Mouse (Mus musculus) kidney, embryonic 16.5 days (tissue): ENCODE results near the gene Dock1. TPM values are rescaled to one million over a fixed set of nuclear protein-coding genes. Genes with fewer than 3 reads are reported as not detected.

ENCODE experiments used
- ATAC-seq: fragments of 200-750 bp; cut with Nextera tagmentation; 2 replicates; pipeline ENCODE4 v1.8.0; 2017; ENCODE audit warnings: moderate TSS enrichment; ENCODE audit not compliant: low FRiP score, low TSS enrichment
- H3K27ac ChIP-seq: fragments of 300-500 bp; sonication (generic); 2 replicates; pipeline ENCODE4 v1.5.1; 2014; ENCODE audit warnings: low read length
- H3K27me3 ChIP-seq: fragments of 300-500 bp; sonication (generic); 2 replicates; pipeline ENCODE4 v1.6.1; 2014; ENCODE audit warnings: low read length, control low read depth, mixed read lengths; ENCODE audit not compliant: insufficient read depth
- H3K36me3 ChIP-seq: fragments of 300-500 bp; sonication (generic); 2 replicates; pipeline ENCODE4 v1.6.1; 2014; ENCODE audit warnings: low read length, control low read depth, mixed read lengths; ENCODE audit not compliant: insufficient read depth
- H3K4me1 ChIP-seq: fragments of 300-500 bp; sonication (generic); 2 replicates; pipeline ENCODE4 v1.6.1; 2014; ENCODE audit warnings: low read length, control low read depth, mixed read lengths; ENCODE audit not compliant: insufficient read depth
- H3K4me2 ChIP-seq: fragments of 300-500 bp; sonication (generic); replicated peaks from 2 replicates; pipeline ENCODE4 v1.6.1; 2014; ENCODE audit warnings: low read depth, low read length
- H3K4me3 ChIP-seq: fragments of 300-500 bp; sonication (generic); 2 replicates; pipeline ENCODE4 v1.5.1; 2014; ENCODE audit warnings: mild to moderate bottlenecking, low read length
- H3K9ac ChIP-seq: fragments of 300-500 bp; sonication (generic); replicated peaks from 2 replicates; pipeline ENCODE4 v1.6.1; 2014; ENCODE audit warnings: low read length
- H3K9me3 ChIP-seq: fragments of 300-500 bp; sonication (generic); 2 replicates; pipeline ENCODE4 v1.6.1; 2016; ENCODE audit warnings: low read length, control low read depth
- WGBS: fragments of 180-500 bp; shearing (Covaris S2); extraction: QIAGEN DNeasy Blood & Tissue Kit; methylation state at CpG from one replicate; pipeline ENCODE4 v1.1.7; 2014; 5-methylcytosine and 5-hydroxymethylcytosine counted together
- polyA plus RNA-seq: library from polyadenylated mRNA; unstranded; fragments of >200 nt; fragmentation: Nextera tagmentation; extraction: Ambion mirVana; gene quantifications from 2 replicates; pipeline ENCODE4 v1.2.1, GENCODE M21; 2015

Gene Dock1
- polyA plus RNA-seq, 1 experiment from 2014 or later: 41.4 TPM

DNA sequence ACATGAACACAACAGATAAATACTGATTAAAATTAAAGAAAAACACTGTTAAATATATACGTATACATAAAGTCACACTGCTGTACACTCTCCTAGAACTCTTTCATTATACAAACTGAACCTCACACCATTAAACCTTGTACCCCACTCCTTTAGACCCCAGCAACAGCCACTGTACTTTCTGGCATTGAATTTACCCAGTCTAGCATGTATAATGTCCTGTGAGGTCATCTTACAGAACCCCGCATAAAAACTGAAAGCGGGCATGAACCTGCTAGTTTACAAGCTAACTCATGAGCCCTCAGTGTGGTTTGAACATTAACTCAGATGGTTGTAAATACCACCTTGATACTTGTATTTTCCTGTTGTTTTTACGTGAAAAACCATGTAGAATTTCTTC lies 489.2 kb downstream of the Dock1 start:
- Histone ChIP-seq H3K9ac (no peak overlapping the region), H3K27ac (peak overlapping the region; percentile 19; the same call in 1 of the 2 replicates), H3K27me3 (no peaks in the 10 kb centered on the region), H3K4me3 (no peak overlapping the region), H3K4me2 (no peak overlapping the region), H3K9me3 (no peaks in the 10 kb centered on the region), H3K4me1 (peaks cover 2% of the 10 kb centered on the region; the same call in 1 of the 2 replicates), H3K36me3 (peaks cover 16% of the 10 kb centered on the region)
- ATAC-seq: no peak
- WGBS: 74% methylated on average over 4 of the region's 4 CpGs

DNA sequence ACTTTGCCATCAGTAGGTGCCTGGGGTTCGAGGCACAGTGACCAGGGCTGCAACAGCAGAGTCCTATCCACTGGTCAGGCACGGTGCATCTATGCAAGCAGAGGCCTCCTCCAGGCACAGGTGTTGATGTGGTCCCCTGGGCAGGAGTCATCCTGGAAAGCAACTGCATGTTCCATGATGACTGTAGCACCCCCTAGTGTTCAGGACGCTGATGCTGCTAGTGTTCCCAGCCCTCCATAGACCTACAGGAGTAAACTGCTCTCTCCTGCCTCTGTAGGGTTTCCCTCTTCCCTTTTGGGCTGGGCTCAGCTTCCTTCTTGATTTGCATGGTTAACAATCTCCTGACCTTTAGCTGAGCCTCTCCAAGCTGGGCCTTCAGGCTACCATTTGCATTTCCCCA lies 494.7 kb downstream of the Dock1 start:
- H3K4me1 ChIP-seq: peaks cover 18% of the 10 kb centered on the region
- no peak overlapping the region for H3K9ac ChIP-seq
- H3K36me3 ChIP-seq: peaks cover 39% of the 10 kb centered on the region
- no peak overlapping the region for H3K4me3 ChIP-seq
- ATAC-seq: peak; percentile 65; the same call in 1 of the 2 replicates
- H3K9me3 ChIP-seq: no peaks in the 10 kb centered on the region
- no peak overlapping the region for H3K27ac ChIP-seq
- H3K4me2 ChIP-seq: no peak overlapping the region
- WGBS: 30% methylated on average over 3 of the region's 3 CpGs
- H3K27me3 ChIP-seq: no peaks in the 10 kb centered on the region

DNA sequence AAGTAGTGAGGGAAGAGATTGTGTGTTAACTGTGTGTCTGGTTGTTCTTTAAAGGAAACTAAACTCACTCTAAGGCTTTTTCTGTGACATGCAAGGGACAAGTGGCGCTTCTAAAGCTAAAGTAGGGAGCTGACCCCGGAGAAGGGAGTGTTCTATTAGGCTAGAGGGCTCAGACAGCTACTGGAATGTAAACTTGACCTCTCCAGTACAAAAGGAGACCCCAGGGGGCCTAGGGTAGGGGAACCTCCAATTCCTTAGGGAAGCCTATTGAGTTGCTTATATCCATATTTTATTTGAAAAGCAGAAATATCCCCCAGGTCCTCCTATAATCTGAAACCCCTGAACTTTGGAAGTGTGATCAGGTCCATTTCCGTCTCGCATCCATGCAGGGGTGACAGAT lies 499.5 kb downstream of the Dock1 start:
- no peak overlapping the region for H3K27ac ChIP-seq
- H3K4me3 ChIP-seq: no peak overlapping the region
- no peak overlapping the region for H3K9ac ChIP-seq
- no peak overlapping the region for H3K4me2 ChIP-seq
- H3K9me3 ChIP-seq: no peaks in the 10 kb centered on the region
- peaks cover 17% of the 10 kb centered on the region for H3K4me1 ChIP-seq
- no peaks in the 10 kb centered on the region for H3K27me3 ChIP-seq
- peaks cover 30% of the 10 kb centered on the region for H3K36me3 ChIP-seq
- 45% methylated on average over 4 of the region's 4 CpGs for WGBS
- ATAC-seq: no peak

DNA sequence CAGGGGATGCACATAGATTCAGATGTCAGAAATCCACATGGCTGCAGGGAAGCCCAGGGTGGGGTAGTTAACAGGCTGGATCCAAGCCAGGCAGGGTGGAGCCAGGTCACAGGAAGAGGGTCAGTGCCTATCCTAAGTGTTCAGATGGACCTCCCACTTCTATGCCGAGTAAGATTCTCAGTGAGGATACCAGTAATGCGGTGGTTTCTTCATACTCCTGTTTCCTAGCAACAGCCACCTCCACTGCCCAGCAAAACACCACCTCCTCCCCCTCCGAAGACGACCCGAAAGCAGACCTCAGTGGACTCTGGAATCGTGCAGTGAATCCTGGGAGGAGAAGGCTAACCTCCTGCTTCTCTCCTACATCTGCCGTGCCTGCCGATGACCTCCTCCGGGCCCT lies 501.8 kb downstream of the Dock1 start:
- no peak overlapping the region for H3K27ac ChIP-seq
- H3K4me1 ChIP-seq: peaks cover 17% of the 10 kb centered on the region
- WGBS: 62% methylated on average over 9 of the region's 9 CpGs
- H3K4me2 ChIP-seq: no peak overlapping the region
- H3K36me3 ChIP-seq: peaks cover 31% of the 10 kb centered on the region
- no peaks in the 10 kb centered on the region for H3K27me3 ChIP-seq
- ATAC-seq: no peak
- H3K4me3 ChIP-seq: no peak overlapping the region
- no peaks in the 10 kb centered on the region for H3K9me3 ChIP-seq
- H3K9ac ChIP-seq: no peak overlapping the region

DNA sequence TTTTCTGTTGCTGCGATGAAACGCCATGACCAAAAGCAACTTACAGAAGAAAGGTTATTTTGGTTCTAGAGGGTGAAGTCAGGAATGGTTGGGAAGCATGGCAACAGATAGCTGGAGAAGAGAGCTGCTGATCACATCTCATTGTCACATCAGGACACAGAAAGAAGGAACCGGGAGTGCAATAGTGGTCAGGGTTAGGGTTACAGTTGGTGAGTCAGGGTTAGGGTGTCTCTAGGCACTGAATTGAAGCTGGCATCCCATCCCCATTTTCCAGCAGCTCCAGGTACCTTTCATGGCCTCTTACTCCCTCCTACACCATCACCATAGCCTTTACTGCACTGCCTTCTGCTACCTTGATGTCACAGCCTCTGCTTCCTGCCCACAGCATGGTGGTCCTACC lies 523.7 kb downstream of the Dock1 start:
- WGBS: 92% methylated on average over 3 of the region's 3 CpGs
- H3K36me3 ChIP-seq: no peaks in the 10 kb centered on the region
- no peak overlapping the region for H3K4me3 ChIP-seq
- H3K27ac ChIP-seq: no peak overlapping the region
- H3K4me2 ChIP-seq: no peak overlapping the region
- H3K9ac ChIP-seq: no peak overlapping the region
- H3K4me1 ChIP-seq: no peaks in the 10 kb centered on the region
- no peaks in the 10 kb centered on the region for H3K9me3 ChIP-seq
- H3K27me3 ChIP-seq: no peaks in the 10 kb centered on the region
- no peak for ATAC-seq

DNA sequence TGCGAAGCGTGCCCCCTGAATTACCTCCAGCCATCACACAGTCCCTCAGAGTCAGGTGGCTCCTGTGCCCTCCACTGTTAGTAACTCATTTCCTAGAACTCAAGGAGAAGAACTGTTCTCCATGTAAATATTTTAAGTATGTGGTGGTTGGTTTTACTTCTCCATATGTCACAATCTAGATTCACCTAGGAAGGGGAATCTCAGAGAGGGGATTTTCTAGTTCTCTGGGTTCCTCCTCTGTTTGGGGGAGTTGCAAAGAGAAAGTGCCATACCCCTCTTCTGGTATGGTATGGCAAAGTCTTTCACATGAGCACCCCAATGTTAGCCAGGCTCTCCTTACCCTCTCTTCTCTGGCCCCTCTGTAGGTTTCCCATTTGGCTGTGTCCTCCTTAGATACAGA lies 525.2 kb downstream of the Dock1 start:
- WGBS: 96% methylated on average over 2 of the region's 2 CpGs

DNA sequence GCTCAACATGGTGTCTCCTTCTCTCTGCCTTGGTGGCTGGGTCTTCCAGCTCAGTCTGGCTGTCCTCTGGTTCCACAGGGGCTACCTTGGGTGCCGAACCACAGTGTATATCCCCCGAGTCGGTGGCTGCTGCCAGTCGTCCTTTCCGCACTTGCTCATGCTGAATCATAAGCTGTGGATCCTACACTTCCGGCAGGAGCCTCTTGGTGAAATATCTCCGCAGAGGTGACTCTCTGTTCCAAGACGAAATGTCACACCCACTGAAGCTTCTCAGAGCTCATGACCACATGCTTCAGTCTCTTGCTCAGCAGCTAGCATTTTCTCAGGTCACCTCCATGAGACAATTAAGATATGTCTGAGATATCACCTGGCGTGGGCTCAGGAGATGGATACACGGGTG lies 526.4 kb downstream of the Dock1 start:
- ATAC-seq: no peak
- H3K4me1 ChIP-seq: no peaks in the 10 kb centered on the region
- H3K36me3 ChIP-seq: no peaks in the 10 kb centered on the region
- no peak overlapping the region for H3K27ac ChIP-seq
- H3K4me2 ChIP-seq: no peak overlapping the region
- WGBS: 82% methylated on average over 10 of the region's 10 CpGs
- H3K27me3 ChIP-seq: no peaks in the 10 kb centered on the region
- H3K9me3 ChIP-seq: no peaks in the 10 kb centered on the region
- no peak overlapping the region for H3K9ac ChIP-seq
- H3K4me3 ChIP-seq: no peak overlapping the region

More for the DNA sequence above, 525.2 kb downstream of the Dock1 start:
- no peak overlapping the region for H3K4me3 ChIP-seq
- no peak for ATAC-seq
- no peaks in the 10 kb centered on the region for H3K27me3 ChIP-seq
- no peak overlapping the region for H3K9ac ChIP-seq
- no peaks in the 10 kb centered on the region for H3K4me1 ChIP-seq
- no peaks in the 10 kb centered on the region for H3K36me3 ChIP-seq
- H3K27ac ChIP-seq: no peak overlapping the region
- no peaks in the 10 kb centered on the region for H3K9me3 ChIP-seq
- no peak overlapping the region for H3K4me2 ChIP-seq

DNA sequence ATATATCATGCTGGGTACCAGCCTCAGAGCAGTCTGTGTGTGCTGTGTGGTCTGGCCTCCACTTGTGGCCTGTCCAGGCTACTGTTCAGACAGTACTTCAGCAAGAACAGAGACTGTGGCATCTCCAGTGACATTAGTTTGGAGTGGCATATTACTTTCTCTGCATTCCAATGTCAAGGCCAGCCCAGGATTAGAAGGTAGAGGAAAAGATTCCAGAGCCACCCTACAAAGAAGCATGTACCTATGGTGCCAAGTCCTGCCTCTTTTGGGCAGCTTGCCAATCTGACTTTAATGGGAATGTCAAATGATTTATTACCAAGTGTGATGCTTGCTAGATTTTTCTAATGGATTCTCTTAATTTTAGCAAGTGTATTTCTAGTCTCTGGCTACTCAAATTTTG lies 533.5 kb downstream of the Dock1 start:
- H3K27me3 ChIP-seq: no peaks in the 10 kb centered on the region
- H3K4me1 ChIP-seq: peaks cover 7% of the 10 kb centered on the region
- H3K9ac ChIP-seq: no peak overlapping the region
- ATAC-seq: peak; percentile 46; the same call in 1 of the 2 replicates
- no peaks in the 10 kb centered on the region for H3K36me3 ChIP-seq
- H3K27ac ChIP-seq: no peak overlapping the region
- H3K4me3 ChIP-seq: no peak overlapping the region
- 0 out of 2 replicates have a peak, but pooled peaks cover 3% of the 10 kb centered on the region for H3K9me3 ChIP-seq
- H3K4me2 ChIP-seq: no peak overlapping the region

DNA sequence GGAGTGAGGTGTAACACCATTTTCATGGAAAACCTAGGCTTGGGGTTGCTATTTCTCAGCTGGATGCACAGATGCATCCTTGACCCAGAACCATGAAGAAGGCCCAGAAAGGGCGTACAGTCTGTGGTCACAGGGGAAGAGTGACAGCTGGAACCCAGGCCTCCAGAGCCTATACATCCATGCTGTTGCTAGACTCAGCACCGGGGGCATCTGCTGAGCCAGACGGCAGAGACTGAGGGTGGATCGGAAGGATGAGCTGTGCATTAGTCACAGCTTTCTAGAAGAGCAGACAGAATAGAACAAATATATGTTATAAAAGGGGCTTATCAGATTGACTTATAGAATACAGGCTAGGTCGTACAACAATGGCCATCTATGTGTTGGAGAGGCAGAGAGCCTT lies 534.7 kb downstream of the Dock1 start:
- Histone ChIP-seq H3K4me1 (peaks cover 7% of the 10 kb centered on the region), H3K9ac (no peak overlapping the region), H3K36me3 (no peaks in the 10 kb centered on the region), H3K27me3 (no peaks in the 10 kb centered on the region), H3K27ac (no peak overlapping the region), H3K4me2 (no peak overlapping the region), H3K4me3 (no peak overlapping the region), H3K9me3 (0 out of 2 replicates have a peak, but pooled peaks cover 3% of the 10 kb centered on the region)
- 79% methylated on average over 5 of the region's 5 CpGs for WGBS
- no peak for ATAC-seq

DNA sequence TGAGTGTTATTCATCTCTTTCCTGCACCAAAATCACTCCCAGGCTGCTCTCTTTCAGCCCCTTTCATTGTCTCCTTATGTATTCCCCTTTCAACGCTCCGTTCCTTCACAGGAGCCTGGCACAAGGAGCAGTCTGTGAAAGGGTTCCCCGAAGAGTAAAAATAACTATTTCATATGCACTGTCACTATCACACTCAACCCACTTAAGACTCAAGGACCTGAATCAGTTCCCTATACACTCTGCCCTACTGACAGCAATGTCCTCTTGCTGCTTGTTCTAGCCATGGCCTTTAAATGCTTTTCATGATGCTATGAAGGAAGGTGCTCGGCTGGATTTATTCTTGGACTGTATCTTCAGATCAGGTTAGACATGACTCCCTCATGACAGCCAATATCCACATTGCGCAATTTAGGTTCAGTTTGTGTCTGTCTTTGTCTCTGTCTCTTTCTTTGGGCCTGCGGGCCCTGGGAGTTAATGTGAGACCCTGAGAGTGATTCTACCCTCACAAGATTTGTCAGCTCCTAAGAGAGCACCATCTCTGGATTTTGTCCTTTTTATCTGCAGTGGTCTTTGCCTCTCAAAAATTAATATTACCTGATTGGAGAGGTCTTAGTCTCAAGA lies 538.6 kb downstream of the Dock1 start:
- H3K27me3 ChIP-seq: no peaks in the 10 kb centered on the region
- H3K4me2 ChIP-seq: no peak overlapping the region
- no peak overlapping the region for H3K4me3 ChIP-seq
- H3K4me1 ChIP-seq: peaks cover 7% of the 10 kb centered on the region
- ATAC-seq: no peak
- H3K9me3 ChIP-seq: no peaks in the 10 kb centered on the region
- no peak overlapping the region for H3K27ac ChIP-seq
- H3K9ac ChIP-seq: no peak overlapping the region
- H3K36me3 ChIP-seq: no peaks in the 10 kb centered on the region
- 92% methylated on average over 6 of the region's 6 CpGs for WGBS
